Mouse (Mus musculus) thymus, postnatal 36 days (tissue): ENCODE results near the gene Agfg2.

Experiments
- DNase-seq, 2 experiments: peaks; one replicate each; pipeline ENCODE4 v3.0.0; 2022; ENCODE audit warnings: mixed read lengths in 2 of 2

Agfg2 gene

DNA sequence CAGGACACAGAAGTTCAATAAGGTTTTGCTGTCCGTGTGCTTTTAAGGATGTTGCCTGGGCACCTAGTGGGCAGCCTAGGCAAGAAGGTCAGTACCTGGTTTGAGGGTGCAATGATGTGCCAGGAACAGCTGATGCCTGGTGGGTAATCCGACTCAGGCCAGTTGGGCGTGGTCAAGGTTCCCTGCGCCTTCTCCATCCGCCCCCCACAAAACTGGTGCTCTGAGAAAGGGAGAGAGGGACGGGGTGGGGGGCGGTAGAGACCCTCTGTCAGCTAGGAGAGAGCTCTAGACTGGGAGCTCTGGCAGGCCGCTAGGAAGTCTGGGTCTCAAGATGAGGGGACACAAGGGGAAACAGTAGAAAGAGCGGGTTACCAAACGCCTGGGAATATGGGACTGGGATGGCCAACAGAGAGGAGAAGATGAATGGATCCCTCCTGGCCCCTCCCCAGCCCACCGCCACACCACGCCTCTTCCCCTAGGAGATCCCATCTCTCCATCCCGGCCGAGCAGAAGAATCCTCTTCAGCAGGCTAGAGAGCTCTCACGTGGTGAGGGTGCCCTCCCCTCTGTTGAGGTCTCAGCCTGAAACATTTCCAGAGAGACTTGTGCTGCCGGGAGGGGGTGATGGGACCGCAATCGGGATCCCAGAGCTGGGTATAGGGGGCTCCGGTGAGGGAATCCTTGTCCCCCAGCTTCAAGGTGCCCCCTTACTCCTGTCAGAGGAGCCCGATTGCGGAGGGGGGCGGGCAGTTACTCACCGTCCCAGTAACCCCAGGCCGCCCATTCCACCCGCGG is 76.5 kb downstream of the Agfg2 start:
- DNase-seq = peak in 1 of 2 experiments; percentile 13

DNA sequence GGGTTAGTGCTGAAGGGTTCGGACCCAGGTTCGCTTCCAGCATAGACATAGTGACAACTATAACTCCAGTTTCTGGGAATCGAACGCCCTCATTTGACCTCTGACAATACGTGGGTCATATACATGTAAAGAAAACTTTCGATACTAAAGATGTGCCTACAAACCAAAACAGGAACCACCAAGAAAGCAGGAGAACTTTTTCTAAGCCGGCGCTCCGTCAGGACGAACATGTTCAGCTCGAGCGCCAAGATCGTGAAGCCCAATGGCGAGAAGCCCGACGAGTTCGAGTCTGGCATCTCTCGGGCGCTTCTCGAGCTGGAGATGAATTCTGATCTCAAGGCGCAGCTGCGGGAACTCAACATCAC is 83.2 kb downstream of the Agfg2 start:
- peak in 1 of 2 experiments; percentile 40 for DNase-seq

DNA sequence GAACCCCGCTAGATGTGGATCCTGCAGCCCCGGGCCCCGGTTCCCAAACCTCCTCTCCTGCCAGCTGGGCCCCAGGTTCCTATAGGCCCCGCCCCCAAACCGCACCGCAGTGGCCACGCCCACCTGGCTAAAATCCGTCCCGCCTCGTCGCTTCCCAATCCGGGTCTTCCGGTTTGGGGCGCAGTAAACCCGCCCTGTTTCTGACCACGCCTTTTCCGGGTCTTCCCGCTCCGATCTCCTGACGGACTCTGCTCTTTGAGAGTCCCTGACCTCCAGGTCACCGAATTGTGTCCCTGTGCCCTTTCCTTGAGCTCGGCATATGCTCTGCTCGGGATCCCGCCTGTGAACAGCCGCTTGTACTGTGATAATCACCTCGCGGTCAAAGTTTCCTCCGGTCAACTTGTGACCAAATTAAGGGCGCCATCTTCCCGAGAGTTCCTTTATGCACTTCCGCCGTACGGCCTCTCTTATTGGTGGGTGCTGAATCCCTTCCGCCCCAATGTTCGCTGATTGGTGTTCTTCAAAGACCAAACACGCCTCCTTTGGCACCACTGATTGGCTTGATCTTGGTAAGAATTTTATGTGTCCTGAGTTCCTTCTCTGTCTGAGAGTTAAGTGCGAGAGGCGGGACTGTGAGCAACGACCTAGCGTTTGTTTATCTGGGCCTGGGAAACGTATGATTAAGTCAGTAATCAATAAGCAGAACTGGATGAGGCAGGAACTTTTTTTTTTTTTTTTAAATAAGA is 83.7 kb downstream of the Agfg2 start, which contains the start of gene Mospd3:
Gene Mospd3, minus strand, starts transcription at position 440 of the 746 bp plus-strand sequence.
- peak; percentile 97 to 98 for DNase-seq
